Comparison of ENCODE assay signal across 20 mouse cellular contexts in the genomic region with DNA sequence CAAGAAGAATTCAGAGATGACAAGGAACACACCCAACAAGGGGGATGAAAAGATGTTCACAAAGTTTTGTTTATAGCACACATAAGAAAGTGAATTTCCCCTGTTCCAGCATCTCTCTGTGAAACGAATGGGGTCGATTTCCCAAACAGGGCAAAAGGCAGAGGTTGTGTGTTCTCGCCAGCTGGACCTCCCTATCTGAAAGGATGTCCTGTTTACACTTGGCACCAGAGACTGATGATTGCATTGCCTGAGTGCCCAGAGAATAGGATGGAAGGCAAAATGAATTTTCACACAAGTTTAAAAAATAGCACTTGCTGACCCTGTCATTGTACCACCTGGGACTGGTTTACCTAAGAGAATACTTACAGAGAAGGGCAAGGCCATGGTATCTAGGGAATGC.
DNase-seq lines count a peak whose midpoint lies in the region; ATAC-seq and TF ChIP-seq lines count a peak whose summit lies in the region.
"Had no signal": no experiment of that assay in that cellular context is flagged by ENCODE, and none has a peak within 500 bp of the region (broad histone marks: within the 10 kb centered on the region; RNA-seq: fewer than 3 reads in every experiment).

No protein-coding gene starts in this region.

- DNase-seq in liver, postnatal 0 days: no peak
- DNase-seq in liver: no peak
- DNase-seq in lung, embryonic 14.5 days: peak; percentile 51
- peak; percentile 56 for DNase-seq in lung, postnatal 0 days (ENCODE audit: low spot score)
- peak; percentile 78 for DNase-seq in lung, postnatal 36 days
- DNase-seq in layer of hippocampus, adult 9-10 months (ENCODE audit: low spot score): no peak
- DNase-seq: adrenal gland, postnatal 10 days; cerebellum, adult 11 months; cerebellum, adult 8-10 months; cerebellum, postnatal 25 days; gastrocnemius, postnatal 36 days; heart, adult 11 months; heart, postnatal 10 days; heart, postnatal 4 days had no signal

- H3K4me3 ChIP-seq in liver, postnatal 0 days (ENCODE audit: low read depth, low read length): no peak overlapping the region
- H3K4me3 ChIP-seq in lung, embryonic 14.5 days (ENCODE audit: low read depth, low read length): no peak overlapping the region
- H3K4me3 ChIP-seq in lung, postnatal 0 days (ENCODE audit: low read depth, low read length): no peak overlapping the region
- no peak overlapping the region for H3K4me3 ChIP-seq in intestine, postnatal 0 days (ENCODE audit: low read depth, low read length)
- H3K4me3 ChIP-seq: embryonic facial prominence, embryonic 12.5 days; forebrain, embryonic 15.5 days; heart, embryonic 10.5 days; hindbrain, embryonic 12.5 days had no signal

- H3K36me3 ChIP-seq in liver, postnatal 0 days (replicated peaks; ENCODE audit: insufficient read depth, low read length): no peaks in the 10 kb centered on the region
- no peaks in the 10 kb centered on the region for H3K36me3 ChIP-seq in lung, embryonic 14.5 days (ENCODE audit: insufficient read depth)
- no peaks in the 10 kb centered on the region for H3K36me3 ChIP-seq in lung, postnatal 0 days (ENCODE audit: insufficient read depth, low read length)
- H3K36me3 ChIP-seq in intestine, postnatal 0 days (ENCODE audit: control insufficient read depth, insufficient read depth): no peaks in the 10 kb centered on the region
- H3K36me3 ChIP-seq: embryonic facial prominence, embryonic 12.5 days; forebrain, embryonic 15.5 days; heart, embryonic 10.5 days; hindbrain, embryonic 12.5 days had no signal

- H3K4me1 ChIP-seq in liver, postnatal 0 days (ENCODE audit: insufficient read depth): no peaks in the 10 kb centered on the region
- no peaks in the 10 kb centered on the region for H3K4me1 ChIP-seq in lung, embryonic 14.5 days (ENCODE audit: insufficient read depth)
- no peaks in the 10 kb centered on the region for H3K4me1 ChIP-seq in lung, postnatal 0 days (ENCODE audit: insufficient read depth, low read depth, low read length)
- H3K4me1 ChIP-seq in intestine, postnatal 0 days (replicated peaks; ENCODE audit: control insufficient read depth, insufficient read depth, low read length): no peaks in the 10 kb centered on the region
- H3K4me1 ChIP-seq: embryonic facial prominence, embryonic 12.5 days; forebrain, embryonic 15.5 days; hindbrain, embryonic 12.5 days had no signal

- 0 out of 2 replicates have a peak, but pooled peaks have one; percentile 29 for TF ChIP-seq EP300 in liver, postnatal 0 days (IDR thresholded peaks at IDR 0.05; ENCODE audit: low read depth)
- peak; percentile 94 for TF ChIP-seq EP300 in lung, postnatal 0 days (IDR thresholded peaks at IDR 0.05)

- 32% methylated on average over 3 of the region's 3 CpGs for WGBS in liver, postnatal 0 days (ENCODE audit: insufficient replicate concordance)
- WGBS in lung, embryonic 14.5 days: 18% methylated on average over 3 of the region's 3 CpGs
- 26% methylated on average over 3 of the region's 3 CpGs for WGBS in lung, postnatal 0 days
- WGBS in intestine, postnatal 0 days: 51% methylated on average over 3 of the region's 3 CpGs

- no peak overlapping the region for H3K4me2 ChIP-seq in liver, postnatal 0 days (ENCODE audit: low read depth, low read length)
- H3K4me2 ChIP-seq in lung, embryonic 14.5 days: no peak overlapping the region
- no peak overlapping the region for H3K4me2 ChIP-seq in lung, postnatal 0 days (replicated peaks; ENCODE audit: low read depth, low read length)
- no peak overlapping the region for H3K4me2 ChIP-seq in intestine, postnatal 0 days (replicated peaks; ENCODE audit: low read depth)
- H3K4me2 ChIP-seq: embryonic facial prominence, embryonic 12.5 days; forebrain, embryonic 15.5 days; hindbrain, embryonic 12.5 days had no signal

- no peak for TF ChIP-seq CTCF in liver, postnatal 0 days (IDR thresholded peaks at IDR 0.05; ENCODE audit: low read depth)
- TF ChIP-seq CTCF in lung, embryonic 14.5 days (IDR thresholded peaks at IDR 0.05; ENCODE audit: low read depth): no peak
- no peak for TF ChIP-seq CTCF in lung, postnatal 0 days (IDR thresholded peaks at IDR 0.05)
- no peak for TF ChIP-seq CTCF in intestine, postnatal 0 days (IDR thresholded peaks at IDR 0.05; ENCODE audit: low read depth)

- no peak overlapping the region for H3K9ac ChIP-seq in liver, postnatal 0 days (replicated peaks)
- no peak overlapping the region for H3K9ac ChIP-seq in lung, embryonic 14.5 days
- H3K9ac ChIP-seq in lung, postnatal 0 days (replicated peaks; ENCODE audit: low read depth): no peak overlapping the region
- no peak overlapping the region for H3K9ac ChIP-seq in intestine, postnatal 0 days (ENCODE audit: low read depth, low read length)
- H3K9ac ChIP-seq: embryonic facial prominence, embryonic 12.5 days; forebrain, embryonic 15.5 days; hindbrain, embryonic 12.5 days had no signal

- no peaks in the 10 kb centered on the region for H3K27me3 ChIP-seq in liver, postnatal 0 days (ENCODE audit: insufficient read depth, low read length)
- H3K27me3 ChIP-seq in lung, embryonic 14.5 days (ENCODE audit: insufficient read depth, low read length): no peaks in the 10 kb centered on the region
- H3K27me3 ChIP-seq in lung, postnatal 0 days (replicated peaks; ENCODE audit: insufficient read depth, low read length): no peaks in the 10 kb centered on the region
- no peaks in the 10 kb centered on the region for H3K27me3 ChIP-seq in intestine, postnatal 0 days (replicated peaks; ENCODE audit: control insufficient read depth, insufficient read depth, low read length)
- H3K27me3 ChIP-seq: CH12.LX; embryonic facial prominence, embryonic 12.5 days; forebrain, embryonic 15.5 days; hindbrain, embryonic 12.5 days had no signal

- no peak overlapping the region for H3K27ac ChIP-seq in liver, postnatal 0 days (ENCODE audit: low read depth)
- no peak overlapping the region for H3K27ac ChIP-seq in lung, embryonic 14.5 days (ENCODE audit: low read depth)
- 0 out of 2 replicates have a peak overlapping the region, but pooled peaks have one; percentile 27 for H3K27ac ChIP-seq in lung, postnatal 0 days (ENCODE audit: low read length)
- H3K27ac ChIP-seq in intestine, postnatal 0 days (ENCODE audit: low read depth, low read length): no peak overlapping the region
- H3K27ac ChIP-seq: embryonic facial prominence, embryonic 12.5 days; forebrain, embryonic 15.5 days; heart, embryonic 10.5 days; hindbrain, embryonic 12.5 days had no signal

- H3K9me3 ChIP-seq in liver, postnatal 0 days (ENCODE audit: low read length): no peaks in the 10 kb centered on the region
- H3K9me3 ChIP-seq in lung, embryonic 14.5 days (ENCODE audit: low read depth, low read length): no peaks in the 10 kb centered on the region
- H3K9me3 ChIP-seq in lung, postnatal 0 days (ENCODE audit: low read length): no peaks in the 10 kb centered on the region
- no peaks in the 10 kb centered on the region for H3K9me3 ChIP-seq in intestine, postnatal 0 days (ENCODE audit: control insufficient read depth)
- H3K9me3 ChIP-seq: embryonic facial prominence, embryonic 12.5 days; forebrain, embryonic 15.5 days; heart, embryonic 10.5 days; hindbrain, embryonic 12.5 days had no signal

- no peak for ATAC-seq in liver, postnatal 0 days
- no peak; the same call in 1 of the 2 replicates for ATAC-seq in lung, embryonic 14.5 days (ENCODE audit: insufficient read depth)
- peak; percentile 83 for ATAC-seq in lung, postnatal 0 days
- no peak for ATAC-seq in intestine, postnatal 0 days
- ATAC-seq: forebrain, embryonic 15.5 days had no signal

Comparison
In these comparisons a context has a peak if more than half of its experiments do, and no peak if none do; other contexts are left out.
1. DNase-seq: peak in lung, embryonic 14.5 days (single experiment), lung, postnatal 0 days (single experiment) and lung, postnatal 36 days (single experiment); none in liver, postnatal 0 days (single experiment), liver (single experiment) and layer of hippocampus, adult 9-10 months (single experiment).